Mouse (Mus musculus): Measurements from ENCODE around the gene Baz1b.
A peak's percentile ranks its signal among the peaks of the same experiment; 100 is the strongest.

- TF ChIP-seq CTCF (IDR thresholded peaks at IDR 0.05; ENCODE audit: low read depth) (peak; percentile 80), EP300 (IDR thresholded peaks at IDR 0.05; ENCODE audit: low read depth) (no peak)
Measured at GRCm38 (mm10) chr5:135236571-135236970, 49.5 kb downstream of the Baz1b start.
